Mouse (Mus musculus) testis, adult 2 months (tissue): ENCODE measurements around the gene Lrp10.

Experiments
- CTCF ChIP-seq: fragments of 200-500 bp; IDR thresholded peaks from 2 replicates; pipeline ENCODE4 v1.5.1; 2012; ENCODE audit warnings: low read depth, mild to moderate bottlenecking, inconsistent platforms, low read length, moderate library complexity; ENCODE audit not compliant: control insufficient read depth, insufficient read depth, insufficient replicate concordance
- POLR2A ChIP-seq: fragments of 200-500 bp; IDR thresholded peaks from 2 replicates; pipeline ENCODE4 v1.6.1; 2012; ENCODE audit warnings: low read depth, mild to moderate bottlenecking, inconsistent platforms, low read length, moderate library complexity; ENCODE audit not compliant: control insufficient read depth

- TF ChIP-seq POLR2A, result no peak
- TF ChIP-seq CTCF, result peak; percentile 10; the same call in 1 of the 2 replicates
These were observed 46.3 kb upstream of the Lrp10 start, which contains the start of gene Slc7a7 for GRCm38 (mm10) chr14:54417623-54418081.
